Mouse (Mus musculus) frontal cortex, adult 2 months (tissue): ENCODE measurements around the gene Bsg. TPM values are rescaled to one million over a fixed set of nuclear protein-coding genes. Genes with fewer than 3 reads are reported as not detected.

ENCODE experiments used
- DNase-seq, 2 experiments: peaks; one replicate each; pipeline ENCODE4 v3.0.0; 2022; ENCODE audit warnings: low spot score in 1 of 2; ENCODE audit errors: extremely low spot score in 1 of 2
- polyA plus RNA-seq: library from polyadenylated mRNA; depleted of rRNA; stranded (reverse); fragments of >200 nt; gene quantifications from 2 replicates; pipeline ENCODE4 v1.2.3, GENCODE M21; 2012; rRNA removed

Gene Bsg
- polyA plus RNA-seq, 1 experiment: 1,126 TPM

DNA sequence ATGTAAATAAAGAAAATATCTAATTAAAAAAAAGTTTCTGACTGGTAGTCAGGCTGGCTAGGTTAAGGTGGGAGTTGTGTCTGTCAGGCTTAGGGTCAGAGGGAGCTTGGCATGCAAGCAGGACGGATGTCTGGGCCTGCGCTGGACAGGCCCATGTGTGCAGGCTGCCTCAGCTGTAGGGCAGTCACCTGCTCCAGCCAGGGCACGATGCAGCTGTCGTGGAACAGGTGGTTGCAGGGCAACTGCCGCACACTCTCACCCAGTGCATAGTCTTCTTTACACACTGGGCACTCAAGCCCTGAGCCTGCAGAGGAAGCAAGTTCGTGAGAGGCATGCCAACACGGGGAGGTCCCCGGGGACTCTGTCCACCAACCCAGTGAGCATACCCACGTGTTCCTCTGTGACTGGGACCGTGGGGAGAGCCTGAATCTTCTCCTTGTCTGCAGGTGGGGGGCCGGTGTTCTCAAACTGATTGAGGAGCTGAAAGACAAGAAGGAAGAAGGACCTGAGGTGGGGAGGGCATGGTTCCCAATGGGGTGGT lies 56.4 kb downstream of the Bsg start:
- no peak for DNase-seq

Other genes with a start within 250 kb of the Bsg start
- not detected in 2 replicates for gene Vmn2r83, start 235.8 kb upstream of the Bsg start, polyA plus RNA-seq
- 2.6 and 3.5 TPM in 2 replicates for gene Plpp2, start 170.7 kb upstream of the Bsg start, polyA plus RNA-seq
- 84.8 and 89.0 TPM in 2 replicates for gene Mier2, start 149.3 kb upstream of the Bsg start, polyA plus RNA-seq
- 1.1 and 2.0 TPM in 2 replicates for gene Theg, start 117.2 kb upstream of the Bsg start, polyA plus RNA-seq
- 9.8 and 11.3 TPM in 2 replicates for gene C2cd4c, start 90.5 kb upstream of the Bsg start, polyA plus RNA-seq
- 54.1 and 63.1 TPM in 2 replicates for gene Shc2, start 66.6 kb upstream of the Bsg start, polyA plus RNA-seq
- gene Odf3l2, start 58.8 kb upstream of the Bsg start, polyA plus RNA-seq: 0.22 and 0.25 TPM in 2 replicates
- not detected in 2 replicates for gene Madcam1, start 39.9 kb upstream of the Bsg start, polyA plus RNA-seq
- 89.4 and 92.3 TPM in 2 replicates for gene Tpgs1, start 35.1 kb upstream of the Bsg start, polyA plus RNA-seq
- gene Cdc34, start 22.3 kb upstream of the Bsg start, polyA plus RNA-seq: 96.3 and 111 TPM in 2 replicates
- gene Gzmm, start 15.5 kb upstream of the Bsg start, polyA plus RNA-seq: 1.8 and 2.1 TPM in 2 replicates
- 119 and 124 TPM in 2 replicates for gene Hcn2, start 12.1 kb downstream of the Bsg start, polyA plus RNA-seq
- gene Polrmt, start 42.1 kb downstream of the Bsg start, polyA plus RNA-seq: 60.7 and 62.2 TPM in 2 replicates
- 6.2 and 6.9 TPM in 2 replicates for gene Fgf22, start 50.6 kb downstream of the Bsg start, polyA plus RNA-seq
- gene Rnf126, start 62.5 kb downstream of the Bsg start, polyA plus RNA-seq: 140 and 166 TPM in 2 replicates
- gene Fstl3, start 72.8 kb downstream of the Bsg start, polyA plus RNA-seq: 5.6 and 7.0 TPM in 2 replicates
- 1.00 and 1.1 TPM in 2 replicates for gene Prss57, start 86.5 kb downstream of the Bsg start, polyA plus RNA-seq
- gene Palm, start 89.1 kb downstream of the Bsg start, polyA plus RNA-seq: 325 and 370 TPM in 2 replicates
- gene Misp, start 116.5 kb downstream of the Bsg start, polyA plus RNA-seq: 0.40 and 0.71 TPM in 2 replicates
- 59.5 and 71.5 TPM in 2 replicates for gene Ptbp1, start 149.9 kb downstream of the Bsg start, polyA plus RNA-seq
- 5.8 and 6.7 TPM in 2 replicates for gene Prtn3, start 170.0 kb downstream of the Bsg start, polyA plus RNA-seq
- 124 and 134 TPM in 2 replicates for gene Plppr3, start 170.1 kb downstream of the Bsg start, polyA plus RNA-seq
- 0.27 TPM in 1 of 2 replicates, not detected in the other for gene Elane, start 181.8 kb downstream of the Bsg start, polyA plus RNA-seq
- gene Cfd, start 186.4 kb downstream of the Bsg start, polyA plus RNA-seq: 1.1 and 3.5 TPM in 2 replicates
- 75.9 and 80.7 TPM in 2 replicates for gene Med16, start 204.4 kb downstream of the Bsg start, polyA plus RNA-seq
- gene Gm26602, start 206.4 kb downstream of the Bsg start, polyA plus RNA-seq: not detected in 2 replicates
- gene Kiss1r, start 212.5 kb downstream of the Bsg start, polyA plus RNA-seq: 10.7 and 11.8 TPM in 2 replicates
- 380 and 385 TPM in 2 replicates for gene R3hdm4, start 216.7 kb downstream of the Bsg start, polyA plus RNA-seq
- gene Arid3a, start 222.6 kb downstream of the Bsg start, polyA plus RNA-seq: 3.6 and 4.1 TPM in 2 replicates